16 mouse cellular contexts compared by ENCODE assay signal in genomic region chr13:59746711-59747110, GRCm38 (mm10). TPM values are rescaled to one million over a fixed set of nuclear protein-coding genes. Genes with fewer than 3 reads are reported as not detected.
DNase-seq lines count a peak whose midpoint lies in the region; ATAC-seq and TF ChIP-seq lines count a peak whose summit lies in the region.
"Had no signal": no experiment of that assay in that cellular context is flagged by ENCODE, and none has a peak within 500 bp of the region (broad histone marks: within the 10 kb centered on the region; RNA-seq: fewer than 3 reads in every experiment).

Gene 1700014D04Rik, minus strand, starts transcription at chr13:59746752.

- CTCF ChIA-PET in Patski (lab: Charles Lee): interaction anchor here (3.4 kb wide), 1 partner anchor 18 kb away, joined by 14 read pairs; no protein-coding TSS in a partner anchor

- no peaks in the 10 kb centered on the region for H3K36me3 ChIP-seq in kidney, adult 2 months (ENCODE audit: control insufficient read depth, insufficient read depth, low read length)
- H3K36me3 ChIP-seq: intestine, embryonic 15.5 days; liver, embryonic 12.5 days had no signal

- H3K27me3 ChIP-seq in kidney, adult 2 months (replicated peaks; ENCODE audit: control insufficient read depth, insufficient read depth, low read length): no peaks in the 10 kb centered on the region
- no peaks in the 10 kb centered on the region for H3K27me3 ChIP-seq in Patski
- H3K27me3 ChIP-seq: intestine, embryonic 15.5 days had no signal

- peak; percentile 55 for DNase-seq in kidney, adult 2 months
- DNase-seq in kidney, postnatal 10 days: no peak
- DNase-seq in NIH3T3 (ENCODE audit: low read depth): peak; percentile 5
- no peak for DNase-seq in Patski (ENCODE audit: low read depth, low spot score)
- peak; percentile 50 to 62 for DNase-seq in kidney, postnatal 36 days
- no peak for DNase-seq in urinary bladder, postnatal 4 days (ENCODE audit: low spot score in 2 of 2)
- no peak for DNase-seq in gastrocnemius, postnatal 4 days (ENCODE audit: low spot score in 2 of 2)
- DNase-seq: adrenal gland, adult 8-10 months; cerebellum, postnatal 36 days; heart, adult 18-20 months; lung, postnatal 36 days had no signal

- TF ChIP-seq POLR2A in kidney, adult 2 months (IDR thresholded peaks at IDR 0.05; ENCODE audit: low read depth, low read length): no peak

- 65% methylated on average over 9 of the region's 9 CpGs for WGBS in kidney, adult 2 months

- H3K27ac ChIP-seq in kidney, adult 2 months (ENCODE audit: insufficient read depth, low read depth, low read length): no peak within 1 kb of the TSS
- H3K27ac ChIP-seq: intestine, embryonic 15.5 days; liver, embryonic 12.5 days; stomach, postnatal 0 days had no signal

- H3K4me1 ChIP-seq in kidney, adult 2 months (ENCODE audit: control insufficient read depth, insufficient read depth, low read length): no peaks in the 10 kb centered on the region
- H3K4me1 ChIP-seq: intestine, embryonic 15.5 days had no signal

- POLR2A ChIA-PET in Patski (lab: Charles Lee): no interaction called here

- in situ Hi-C loops in Patski (cut with MboI; ENCODE audit: low pct_unique_long_range_greater_than_20kb): no loop called here

- ATAC-seq in Patski: peak; percentile 87
- ATAC-seq: intestine, embryonic 15.5 days had no signal

- no peak for TF ChIP-seq CTCF in kidney, adult 2 months (conservative IDR thresholded peaks at IDR 0.05; ENCODE audit: insufficient read depth, insufficient read length, low read depth, low read length)
- no peak for TF ChIP-seq CTCF in Patski (IDR thresholded peaks at IDR 0.05)

- no peak within 1 kb of the TSS for H3K4me3 ChIP-seq in kidney, adult 2 months (ENCODE audit: insufficient read depth, low read depth, low read length)
- H3K4me3 ChIP-seq: intestine, embryonic 15.5 days; liver, embryonic 12.5 days had no signal

RNA-seq across cellular contexts. Expression of gene 1700014D04Rik, which starts in this region (rescaled TPM):
- polyA plus RNA-seq in kidney, adult 2 months (2012; rRNA removed): 0.09 TPM in 1 of 2 replicates, not detected in the other
- 0.12 TPM for polyA plus RNA-seq in Patski (2021)
- not detected for total RNA-seq in gastrocnemius, postnatal 4 days (2021)
- total RNA-seq: heart, adult 18-20 months; heart, postnatal 25 days had no signal
- polyA plus RNA-seq: intestine, embryonic 15.5 days; liver, embryonic 12.5 days; small intestine, adult 2 months; stomach, postnatal 0 days had no signal

Comparison
In these comparisons a context has a peak if more than half of its experiments do, and no peak if none do; other contexts are left out.
1. DNase-seq: peak in NIH3T3 (single experiment) and kidney, postnatal 36 days (2 of 2); none in kidney, postnatal 10 days (single experiment), Patski (single experiment), urinary bladder, postnatal 4 days (0 of 2) and gastrocnemius, postnatal 4 days (0 of 2).
2. Peak in DNase-seq in kidney, adult 2 months; RNA of the gene not detected or under 1 TPM.
3. Peak in ATAC-seq in Patski; RNA of the gene not detected or under 1 TPM.